Mouse (Mus musculus) neural tube, embryonic 10.5 days (tissue): ENCODE results near the gene Myl6.

ENCODE experiments used
- DNase-seq: peaks from one replicate; pipeline ENCODE4 v3.0.0-alpha.2; 2017; ENCODE audit warnings: low spot score; ENCODE audit errors: extremely low spot score

Gene Myl6

GRCm38 (mm10) chr10:128493695-128494666 lies at the start of gene Myl6:
Gene Myl6, minus strand, starts transcription at chr10:128494145.
- peak; percentile 97 for DNase-seq

GRCm38 (mm10) chr10:128543100-128543499 lies 49.2 kb upstream of the Myl6 start:
- no peak for DNase-seq

DNA sequence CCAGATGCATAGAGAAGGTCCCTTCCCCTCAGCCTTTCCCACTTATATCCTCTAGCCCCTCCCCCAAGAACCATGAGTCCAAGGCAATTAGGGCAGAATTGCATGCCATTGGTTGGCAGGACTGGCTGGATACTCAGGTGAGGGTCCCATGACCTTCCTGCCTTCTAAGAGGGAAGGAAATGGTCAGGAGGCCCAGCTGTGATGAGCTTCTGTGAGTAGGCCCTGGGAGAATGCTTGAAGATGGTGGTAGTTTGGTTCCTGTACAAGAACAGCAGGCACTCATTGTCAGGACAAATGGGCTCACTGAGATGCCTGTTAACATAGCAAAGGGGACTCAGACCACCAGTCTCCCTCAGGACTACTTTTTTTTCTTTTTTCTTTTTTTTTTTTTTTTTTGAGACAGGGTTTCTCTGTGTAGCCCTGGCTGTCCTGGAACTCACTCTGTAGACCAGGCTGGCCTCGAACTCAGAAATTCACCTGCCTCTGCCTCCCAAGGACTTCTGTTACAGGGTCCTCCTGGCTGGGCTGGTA lies 44.5 kb upstream of the Myl6 start:
- no peak for DNase-seq

GRCm38 (mm10) chr10:128536266-128536940 lies 42.5 kb upstream of the Myl6 start:
- peak; percentile 89 for DNase-seq

GRCm38 (mm10) chr10:128535624-128536265 lies 41.8 kb upstream of the Myl6 start:
- DNase-seq: no peak

DNA sequence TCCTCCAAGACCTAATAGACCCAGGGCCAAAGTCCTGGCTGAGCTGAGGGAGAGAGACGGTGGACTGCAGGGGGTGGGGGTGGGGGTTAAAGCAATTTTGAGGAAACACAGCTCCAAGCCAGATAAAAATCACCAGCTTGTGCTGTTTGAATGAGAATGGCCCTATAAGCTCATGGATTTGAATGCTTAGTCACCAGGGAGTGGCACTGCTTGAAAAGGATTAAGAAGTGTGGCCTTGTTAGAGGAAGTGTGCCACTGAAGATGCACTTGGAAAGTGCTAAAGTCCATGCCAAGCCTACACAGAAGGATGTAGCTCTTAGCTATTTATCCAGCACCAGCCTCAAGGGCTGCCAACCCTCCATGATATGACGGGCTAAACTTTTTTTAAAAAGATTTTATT lies 41.3 kb upstream of the Myl6 start:
- no peak for DNase-seq

GRCm38 (mm10) chr10:128526366-128527356 lies 32.7 kb upstream of the Myl6 start:
- no peak for DNase-seq

- DNase-seq: peak; percentile 92
Observed at GRCm38 (mm10) chr10:128525671-128526308, 31.8 kb upstream of the Myl6 start, which contains the start of gene Esyt1. Gene Esyt1, minus strand, starts transcription at chr10:128525871.

DNA sequence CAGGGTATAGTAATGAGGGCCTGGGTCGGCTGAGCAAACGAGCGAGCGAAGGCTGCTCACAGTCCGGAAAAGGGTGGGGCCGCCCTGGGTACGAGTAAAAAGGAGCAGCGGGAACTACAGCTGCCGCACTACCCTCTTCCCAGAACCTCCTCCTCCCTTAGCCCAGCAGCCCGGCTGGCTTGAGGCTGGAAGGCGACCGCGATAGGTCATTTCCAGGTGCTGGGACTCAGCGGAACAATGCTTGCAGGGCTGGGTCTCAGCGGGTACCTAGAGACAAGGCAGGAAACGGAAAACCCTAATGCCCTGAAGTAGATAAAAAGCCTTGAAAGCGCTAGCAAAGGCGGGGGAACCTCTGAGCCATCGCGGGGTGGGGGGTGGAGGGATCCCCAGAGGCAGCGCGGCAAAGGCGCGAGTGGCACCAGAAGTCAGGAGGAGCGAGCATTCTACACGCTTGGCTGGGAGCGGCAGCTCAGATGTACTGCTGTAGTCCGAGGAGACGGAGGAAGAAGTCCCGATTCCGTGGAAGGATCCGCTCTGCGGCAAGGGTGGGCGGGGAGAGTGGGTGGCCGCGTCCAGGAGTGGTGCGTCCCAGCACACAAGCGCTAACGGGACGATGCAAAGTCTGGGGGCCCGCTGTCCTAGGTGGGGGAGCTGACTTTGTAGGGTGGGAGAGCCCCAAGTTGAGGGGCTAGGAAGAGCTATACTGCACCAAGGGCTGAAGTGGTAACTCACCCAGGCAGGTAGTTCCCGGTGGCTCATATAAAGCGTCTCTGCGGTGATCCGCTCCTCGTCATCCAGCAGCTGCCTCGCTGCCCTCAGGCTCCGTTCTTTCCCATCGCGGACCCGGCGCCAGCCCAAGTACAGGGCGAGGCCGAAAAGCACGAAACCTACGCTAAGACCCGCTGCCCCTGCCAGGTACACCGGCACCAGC lies 31.1 kb upstream of the Myl6 start:
- DNase-seq: peak; percentile 73

DNA sequence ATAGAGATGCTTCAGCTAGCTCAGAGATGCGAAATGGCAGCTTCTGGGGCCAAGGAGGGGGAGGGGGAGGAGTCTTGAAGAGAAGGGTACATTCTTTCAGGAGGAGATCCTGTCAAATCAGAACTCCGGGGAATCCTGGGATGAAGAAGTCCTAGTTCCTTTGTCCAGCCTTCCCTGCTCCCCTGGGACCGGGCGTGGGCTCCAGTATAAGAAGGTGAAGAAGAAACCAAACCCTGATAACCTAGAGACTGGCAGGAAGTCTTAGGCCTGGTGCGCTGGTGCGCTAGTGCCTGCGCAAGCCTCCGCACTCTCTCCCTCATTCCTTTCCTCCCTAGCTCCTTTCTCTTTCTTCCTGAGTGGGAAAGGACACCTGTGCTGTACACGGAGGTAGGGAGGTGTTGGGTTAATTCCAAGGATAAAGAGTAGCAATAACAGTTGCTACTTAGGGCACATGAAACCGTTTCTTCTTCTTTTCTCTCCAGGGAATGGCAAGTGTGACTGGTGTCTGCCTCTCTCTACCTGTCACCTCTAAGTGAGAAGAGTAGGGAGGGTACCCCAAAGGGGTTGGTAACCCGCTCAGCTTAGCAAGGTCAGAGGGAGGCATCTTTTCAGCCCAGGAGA lies 30.3 kb upstream of the Myl6 start:
- DNase-seq: peak; percentile 30

DNA sequence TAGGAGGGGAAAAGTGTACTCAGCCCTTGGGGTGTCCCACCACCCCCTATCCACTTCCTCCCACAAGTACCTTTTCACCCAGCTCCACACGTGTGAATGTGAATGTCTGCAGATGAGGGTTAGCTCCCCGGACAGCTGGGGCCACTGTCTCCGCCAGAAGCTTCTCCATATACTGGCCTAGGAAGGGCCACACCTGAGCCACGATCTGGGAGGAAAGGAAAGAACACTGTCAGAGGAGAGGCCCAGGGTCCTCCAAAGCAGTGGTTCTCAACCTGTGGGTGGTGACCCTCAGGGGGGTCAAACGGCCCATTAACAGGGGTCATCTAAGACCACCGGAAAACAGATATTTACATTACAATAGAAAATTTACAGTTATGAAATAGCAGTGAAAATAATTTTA lies 28.4 kb upstream of the Myl6 start:
- DNase-seq: no peak

GRCm38 (mm10) chr10:128520591-128520990 lies 26.6 kb upstream of the Myl6 start:
- no peak for DNase-seq

DNA sequence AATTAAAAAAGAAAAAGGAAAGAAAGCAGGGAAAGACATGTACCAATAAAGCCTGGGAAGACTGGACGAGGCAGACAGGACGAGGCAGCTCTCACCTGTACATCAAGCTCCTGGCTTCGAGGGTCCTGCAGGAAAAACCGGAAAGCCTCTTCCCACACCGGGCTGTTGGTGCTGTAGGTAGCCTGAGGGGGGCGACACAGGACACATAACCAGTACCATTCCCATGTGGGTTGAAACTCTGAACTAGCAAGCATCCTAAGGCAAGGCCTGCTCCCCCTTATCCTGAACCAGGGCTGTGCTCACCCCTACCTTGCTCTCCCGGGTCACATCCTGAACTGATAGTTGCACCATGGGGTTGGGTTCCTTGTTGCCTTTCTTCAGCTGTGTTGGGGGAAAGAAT lies 24.9 kb upstream of the Myl6 start:
- DNase-seq: no peak

GRCm38 (mm10) chr10:128516677-128517076 lies 22.7 kb upstream of the Myl6 start:
- no peak for DNase-seq

DNA sequence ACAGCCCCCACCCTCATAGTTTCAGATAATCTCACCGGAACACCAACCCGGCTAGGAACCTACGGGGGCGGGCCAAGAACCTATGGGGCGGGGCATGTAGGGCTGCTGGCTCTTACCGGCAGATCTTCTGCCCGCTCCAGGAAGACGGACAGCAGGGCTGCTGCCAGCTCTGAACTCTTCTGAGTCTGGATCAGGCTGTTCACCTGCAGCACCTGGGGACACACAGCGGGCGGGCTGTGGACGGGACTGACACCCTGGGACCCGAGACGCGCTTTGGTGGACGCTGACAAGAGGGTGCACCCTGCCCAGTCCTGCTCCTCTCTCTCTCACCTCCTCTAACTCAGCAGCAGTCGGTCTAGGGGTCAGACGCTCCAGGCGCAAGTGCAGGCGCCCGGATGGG lies 22.1 kb upstream of the Myl6 start:
- no peak for DNase-seq

DNA sequence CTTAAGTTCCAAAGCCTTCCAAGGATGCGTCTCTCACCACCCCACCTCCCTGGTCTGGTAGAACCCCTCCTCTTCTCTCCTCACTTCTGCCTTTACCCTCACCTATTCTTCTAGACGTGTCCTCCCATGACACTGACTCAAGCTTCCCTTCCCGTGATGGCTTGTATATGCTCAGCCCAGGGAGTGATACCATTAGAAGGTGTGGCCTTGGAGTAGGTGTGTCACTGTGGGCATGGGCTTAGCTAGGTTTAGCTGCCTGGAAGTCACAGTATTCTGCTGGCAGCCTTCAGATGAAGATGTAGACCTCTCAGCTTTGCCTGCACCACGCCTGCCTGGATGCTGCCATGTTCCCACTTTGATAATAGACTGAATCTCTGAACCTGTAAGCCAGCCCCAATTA lies 21.1 kb upstream of the Myl6 start:
- no peak for DNase-seq

GRCm38 (mm10) chr10:128511761-128512160 lies 17.8 kb upstream of the Myl6 start:
- DNase-seq: no peak

- no peak for DNase-seq
Observed at GRCm38 (mm10) chr10:128511189-128511588, 17.2 kb upstream of the Myl6 start.
